Mouse (Mus musculus): ENCODE data around the gene Ckap4. TPM values are rescaled to one million over a fixed set of nuclear protein-coding genes. Genes with fewer than 3 reads are reported as not detected.

The Ckap4 gene
- polyA plus RNA-seq (2012): 51.4 and 60.8 TPM in 2 replicates

DNA sequence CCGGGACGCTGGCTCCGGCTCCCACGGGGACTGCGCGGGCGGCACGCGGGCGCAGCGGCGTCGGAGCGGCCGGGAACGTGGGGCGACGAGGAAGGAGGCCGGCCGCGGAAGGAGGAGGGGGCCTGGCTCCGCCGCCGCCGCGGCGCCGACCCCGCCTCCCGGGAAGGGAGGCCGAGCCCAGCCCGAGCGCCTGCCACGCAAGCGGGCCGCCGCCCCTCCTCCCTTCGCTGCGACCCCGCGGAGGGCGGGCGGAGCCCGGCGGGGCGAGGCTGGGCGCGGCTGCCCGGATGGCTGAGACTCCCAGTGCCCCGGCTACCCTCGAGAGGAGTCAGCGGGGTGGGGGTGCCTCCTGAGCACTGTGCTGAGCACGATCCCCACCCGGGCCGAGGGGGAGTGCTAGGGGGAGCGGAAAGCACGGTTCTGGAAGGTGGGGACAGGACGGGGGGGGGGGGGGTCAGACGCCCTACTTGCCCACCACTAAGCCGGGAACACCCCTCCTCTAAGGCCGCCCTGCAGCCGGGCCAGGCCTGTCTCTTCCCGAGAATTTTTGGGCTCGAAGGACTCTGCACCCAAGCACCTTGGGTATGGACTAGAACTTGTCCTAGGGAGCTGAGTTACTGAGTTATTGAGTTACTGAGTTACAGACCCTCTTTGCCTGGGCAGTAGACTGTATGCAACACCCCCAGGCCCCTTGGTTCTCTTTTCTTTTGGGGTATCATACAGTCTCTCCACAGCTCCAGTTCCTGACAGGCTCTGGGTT, at the start of gene Ckap4:
TSS of gene Ckap4 (minus strand) at position 151 of the 760 bp plus-strand sequence.

GRCm38 (mm10) chr10:84576395-84577070, 42.7 kb upstream of the Ckap4 start, which contains the start of gene Tcp11l2:
Tcp11l2 (plus strand) TSS chr10:84576626.

Other genes starting within 250 kb of the Ckap4 start
- gene Nuak1, start 93.5 kb downstream of the Ckap4 start, polyA plus RNA-seq (2012): 1.3 and 1.8 TPM in 2 replicates
- gene Tcp11l2, start 42.6 kb upstream of the Ckap4 start, polyA plus RNA-seq (2012): 7.1 and 8.9 TPM in 2 replicates
- 5.8 and 7.9 TPM in 2 replicates for gene Polr3b, start 88.2 kb upstream of the Ckap4 start, polyA plus RNA-seq (2012)
- not detected in 2 replicates for gene Rfx4, start 222.0 kb upstream of the Ckap4 start, polyA plus RNA-seq (2012)